Mouse (Mus musculus): ENCODE data around the gene Bcl10.
"Not testable (repeated sequence)": the region's sequence is repeated elsewhere in the genome, so short reads cannot be mapped to it uniquely, and the experiment has no call there.

Gene Bcl10

DNA sequence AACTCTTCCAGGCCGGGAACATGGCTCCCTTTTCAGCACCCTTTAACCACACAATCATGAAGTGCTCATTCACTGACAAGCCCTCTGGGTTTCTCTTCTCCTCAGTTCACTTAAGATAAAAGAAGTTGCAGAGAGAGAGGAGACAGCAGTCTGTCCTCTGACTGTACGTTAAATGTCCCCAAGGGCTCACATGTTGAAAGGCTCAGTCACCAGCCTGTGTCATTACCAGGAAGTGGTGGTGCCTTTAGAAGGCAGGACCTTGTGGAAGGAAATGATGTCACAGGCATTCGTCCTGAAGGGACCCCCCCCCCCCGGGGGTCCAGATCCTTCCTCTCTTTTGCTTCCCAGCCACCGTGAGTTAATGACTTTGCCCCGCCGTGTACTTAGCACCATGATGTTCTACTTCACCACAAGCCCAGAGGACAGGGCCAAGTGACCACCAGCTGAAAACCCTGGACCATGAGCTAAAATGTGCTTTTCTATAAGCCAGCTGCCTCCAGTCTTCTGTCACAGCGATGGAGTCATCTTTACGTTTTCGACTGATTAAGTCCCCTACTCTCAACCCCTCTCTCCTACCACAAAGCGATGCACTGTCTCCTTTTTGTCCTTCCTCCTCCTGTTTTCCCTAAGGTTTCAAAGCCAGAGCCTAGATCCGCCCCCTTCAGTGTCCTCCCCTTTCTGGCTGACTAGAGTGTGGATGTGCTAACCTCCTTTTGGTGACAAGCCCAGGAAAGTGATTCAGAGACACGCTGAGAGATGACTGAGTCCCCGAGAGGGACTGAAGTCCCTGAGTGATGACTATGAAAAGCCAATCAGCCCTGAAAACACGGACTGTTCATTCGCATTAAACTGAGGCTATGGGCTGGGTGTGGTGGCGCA, 28.9 kb downstream of the Bcl10 start:
- DNase-seq = peak; percentile 98

DNA sequence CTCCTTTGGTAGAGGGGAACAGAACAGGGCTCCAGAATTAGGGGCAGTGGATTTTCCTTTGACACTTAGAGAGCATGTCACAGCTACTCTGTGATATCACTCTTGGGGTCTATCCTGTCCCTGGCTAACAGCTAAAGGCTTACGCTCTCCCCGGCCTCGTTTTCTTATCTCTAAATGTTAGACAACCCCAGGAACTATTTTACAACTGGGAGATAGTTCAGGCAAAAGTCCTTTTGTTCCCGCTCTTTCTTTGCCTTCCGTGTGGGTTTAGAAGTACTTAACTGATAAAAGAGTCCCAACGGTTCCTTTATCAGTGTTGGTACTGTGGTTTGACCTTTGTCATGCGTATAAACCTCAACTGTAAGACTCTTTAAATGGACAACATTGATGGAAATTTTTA, 30.3 kb downstream of the Bcl10 start:
- no peak for DNase-seq

DNA sequence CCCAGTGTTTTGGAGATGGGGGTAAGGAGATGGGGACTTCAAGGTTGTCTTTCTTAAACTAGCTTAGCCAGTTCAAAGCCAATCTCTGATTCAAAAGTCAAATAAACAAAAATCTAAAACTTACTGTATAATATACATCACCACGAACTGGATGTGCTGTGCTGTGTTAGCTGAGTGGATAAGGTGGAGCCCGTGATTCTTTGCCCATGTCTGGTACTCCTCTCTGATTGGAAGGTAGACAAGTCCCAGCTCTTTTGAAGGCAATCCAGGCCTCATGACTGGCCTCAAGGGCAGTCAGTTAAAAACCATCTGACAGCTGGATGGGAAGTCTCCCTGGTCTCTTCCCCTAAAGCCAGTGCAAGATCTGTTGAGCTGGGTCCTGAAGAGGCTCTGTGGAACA, 30.8 kb downstream of the Bcl10 start:
- DNase-seq = no peak

DNA sequence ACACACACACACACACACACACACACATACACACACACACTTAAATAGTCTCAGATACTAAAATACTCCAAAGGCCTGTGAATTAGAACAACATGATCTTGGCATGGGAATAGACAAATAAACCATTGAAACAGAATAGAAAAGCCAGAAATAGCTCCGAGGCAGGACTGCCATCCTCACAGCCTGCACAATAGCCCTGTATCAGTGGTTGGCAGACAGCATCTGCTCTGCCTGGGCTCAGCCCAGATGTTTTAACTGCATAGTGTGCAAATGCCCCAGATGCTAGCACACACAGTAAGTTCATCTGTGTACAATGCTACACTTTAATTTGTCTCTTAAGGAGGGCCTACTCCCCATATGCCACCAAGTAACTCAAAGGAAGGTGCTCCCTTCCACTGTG, 37.2 kb downstream of the Bcl10 start:
- DNase-seq = peak; percentile 93

DNA sequence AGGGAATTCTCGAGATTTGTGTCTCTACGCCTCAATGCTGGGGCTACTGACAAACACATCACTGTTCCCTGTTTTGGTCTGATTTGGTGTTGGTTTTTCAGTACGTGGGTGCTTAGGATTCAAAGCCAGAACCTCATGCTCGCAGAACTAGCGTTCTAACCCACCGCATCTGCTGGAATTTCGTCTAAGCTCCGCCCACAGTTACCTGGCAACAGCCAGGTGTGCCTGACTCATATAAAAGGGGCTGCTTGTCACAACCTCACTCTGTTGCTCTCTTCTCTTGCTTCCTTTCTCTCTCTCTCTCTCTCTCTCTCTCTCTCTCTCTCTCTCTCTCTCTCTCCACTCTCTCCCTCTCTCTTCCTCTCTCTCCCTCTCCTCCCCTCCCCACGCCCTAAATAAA, 39.8 kb downstream of the Bcl10 start:
- DNase-seq = no peak

DNA sequence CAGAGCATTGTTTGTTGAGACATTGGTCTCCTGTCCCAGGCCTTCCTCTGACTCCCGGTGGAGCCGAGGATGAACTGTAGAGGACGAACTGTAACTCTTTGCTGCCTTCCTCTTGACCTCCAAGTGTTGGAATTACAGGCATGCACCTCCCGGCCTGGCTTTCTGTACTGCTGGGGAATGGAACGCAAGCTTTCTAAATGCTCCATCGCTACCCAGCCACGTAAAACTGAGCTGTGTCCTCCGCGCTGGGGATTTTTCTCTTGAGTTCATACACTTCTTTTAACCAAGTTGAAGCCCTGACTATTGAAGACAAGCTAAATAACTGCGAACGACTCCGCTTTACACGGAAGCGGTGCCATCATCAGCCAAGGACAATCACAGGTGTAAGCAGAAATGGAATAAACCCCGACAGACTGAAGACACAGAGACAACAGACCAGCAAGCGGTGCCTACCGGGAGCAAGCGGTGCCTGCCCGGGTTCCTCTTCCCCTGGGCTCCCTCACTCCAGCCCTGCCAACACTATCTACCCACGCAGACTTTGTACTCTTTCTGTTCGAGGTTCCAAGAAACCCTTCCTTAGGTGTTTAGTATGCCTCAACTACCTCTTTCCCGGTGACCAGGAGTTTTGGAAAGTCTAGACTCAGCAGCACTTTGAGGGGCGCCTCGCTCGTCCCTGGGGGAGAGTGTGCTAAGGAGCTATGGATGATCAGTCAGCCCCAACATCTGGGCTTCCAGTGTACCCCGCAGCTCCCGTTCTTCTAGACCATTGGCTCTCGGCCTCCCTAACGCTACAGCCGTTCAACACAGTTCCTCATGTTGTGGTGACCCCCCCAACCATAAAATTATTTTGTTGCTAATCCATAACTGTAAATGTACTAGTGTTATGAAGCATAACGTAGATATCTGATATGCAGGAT, 40.8 kb downstream of the Bcl10 start:
- DNase-seq = no peak

DNA sequence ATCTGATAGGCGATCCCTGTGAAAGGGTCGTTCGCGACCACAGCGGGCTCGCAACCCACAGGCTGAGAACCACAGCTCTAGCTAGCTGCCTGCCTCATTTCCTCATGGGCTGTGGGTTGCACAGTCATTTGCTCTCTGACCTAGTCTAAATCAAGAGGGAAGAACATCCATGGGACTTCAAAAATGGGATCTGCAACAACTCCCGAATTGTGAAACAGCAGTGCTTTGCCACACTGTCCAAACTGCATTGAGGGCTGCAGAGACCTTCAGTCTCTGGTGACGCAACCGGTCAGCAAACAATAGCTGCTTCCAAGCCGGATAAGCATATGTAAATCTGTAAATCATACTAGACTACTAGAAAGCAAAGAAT, 41.4 kb downstream of the Bcl10 start:
- DNase-seq = peak; percentile 93

DNA sequence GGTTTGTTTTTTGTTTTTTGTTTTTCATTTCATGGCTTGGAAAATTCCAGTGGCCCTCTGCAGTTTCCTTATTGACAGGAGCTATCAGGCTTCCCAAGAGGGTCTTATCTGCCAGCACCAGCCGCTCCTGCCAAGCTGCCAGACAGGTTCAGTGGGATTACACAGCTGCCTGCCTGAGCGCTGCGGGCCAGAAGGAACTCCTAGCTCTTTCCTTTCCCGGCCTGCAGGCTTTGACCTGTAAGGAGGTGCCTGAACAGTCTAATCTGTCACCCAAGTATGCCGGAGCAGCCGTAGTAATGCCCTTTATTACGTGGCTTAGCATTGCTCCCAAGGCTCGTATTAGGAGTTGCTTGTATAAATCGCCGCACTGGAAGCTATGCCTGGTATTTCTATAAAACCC, 41.9 kb downstream of the Bcl10 start:
- peak; percentile 97 for DNase-seq

DNA sequence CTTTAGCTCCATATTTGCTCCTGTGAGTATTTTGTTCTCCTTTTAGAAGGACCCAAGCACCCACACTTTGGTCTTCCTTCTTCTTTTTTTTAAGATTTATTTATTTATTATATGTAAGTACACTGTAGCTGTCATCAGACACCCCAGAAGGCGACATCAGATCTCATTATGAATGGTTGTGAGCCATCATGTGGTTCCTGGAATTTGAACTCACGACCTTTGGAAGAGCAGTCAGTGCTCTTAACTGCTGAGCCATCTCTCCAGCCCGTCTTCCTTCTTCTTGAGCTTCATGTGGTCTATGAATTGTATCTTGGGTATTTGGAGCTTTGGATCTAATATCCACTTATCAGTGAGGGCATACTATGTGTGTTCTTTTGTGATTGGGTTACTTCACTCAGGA, 43.0 kb downstream of the Bcl10 start:
- DNase-seq = not testable (repeated sequence)

DNA sequence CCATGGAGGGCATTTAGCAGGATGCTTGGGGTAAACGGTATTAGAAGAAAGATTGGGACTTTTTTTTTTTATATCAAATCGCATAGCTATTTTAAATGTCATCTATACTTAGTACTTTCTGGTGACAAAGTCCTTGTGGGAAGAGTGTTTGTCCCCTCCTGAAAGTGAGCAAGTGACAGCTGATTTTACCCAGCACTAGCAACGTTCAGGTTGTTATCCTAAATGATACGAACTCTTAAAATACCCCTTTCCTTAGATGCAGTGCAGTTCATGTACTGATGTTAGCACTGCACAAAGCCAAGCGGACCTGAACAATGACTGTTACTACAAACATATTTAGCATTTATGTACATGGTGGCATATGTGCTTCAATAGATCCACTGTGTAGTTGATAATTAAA, 44.2 kb downstream of the Bcl10 start:
- no peak for DNase-seq

DNA sequence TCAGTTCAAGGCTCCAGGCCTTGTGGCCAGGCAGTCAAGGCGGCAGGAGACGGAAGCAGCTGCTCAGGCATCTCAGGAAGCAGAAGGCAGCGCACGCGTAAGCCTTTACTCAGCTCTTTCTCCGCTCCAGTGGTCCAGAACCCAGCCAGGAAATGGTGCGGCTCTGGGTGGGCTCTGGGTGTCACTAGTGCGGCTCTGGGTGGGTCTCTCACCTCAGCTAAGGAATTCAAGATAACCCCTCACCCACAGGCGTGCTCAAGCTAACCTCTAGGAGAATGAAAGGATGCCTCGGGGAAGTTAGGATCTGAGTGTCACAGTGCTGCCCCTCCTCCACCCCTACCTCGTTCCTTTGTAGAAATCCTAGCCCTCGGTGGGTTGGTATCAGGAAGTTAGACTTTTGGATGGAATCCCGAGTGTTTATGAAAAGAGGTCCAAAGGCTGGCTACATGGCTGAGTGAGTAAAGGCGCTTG, 46.5 kb downstream of the Bcl10 start:
- no peak for DNase-seq

DNA sequence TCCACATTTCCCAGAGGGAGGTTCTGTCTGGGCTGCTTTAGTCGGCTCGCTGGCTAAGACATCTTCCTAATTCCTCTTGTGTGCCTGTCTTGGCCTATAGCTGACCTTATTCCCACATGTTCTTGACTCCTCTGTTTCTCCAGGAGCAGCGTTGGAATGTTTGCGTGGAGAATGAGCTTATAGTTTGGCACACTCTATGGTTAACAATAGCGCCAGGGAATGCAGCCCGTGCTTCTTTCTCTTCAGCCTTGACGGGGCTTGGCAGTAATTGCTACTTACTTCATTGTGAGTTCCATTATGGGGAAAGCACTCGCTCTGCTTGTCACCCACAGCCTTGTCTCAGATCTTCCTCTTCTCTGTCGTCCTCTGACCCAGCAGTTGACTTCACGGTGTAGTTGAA, 48.9 kb downstream of the Bcl10 start:
- DNase-seq = no peak

DNA sequence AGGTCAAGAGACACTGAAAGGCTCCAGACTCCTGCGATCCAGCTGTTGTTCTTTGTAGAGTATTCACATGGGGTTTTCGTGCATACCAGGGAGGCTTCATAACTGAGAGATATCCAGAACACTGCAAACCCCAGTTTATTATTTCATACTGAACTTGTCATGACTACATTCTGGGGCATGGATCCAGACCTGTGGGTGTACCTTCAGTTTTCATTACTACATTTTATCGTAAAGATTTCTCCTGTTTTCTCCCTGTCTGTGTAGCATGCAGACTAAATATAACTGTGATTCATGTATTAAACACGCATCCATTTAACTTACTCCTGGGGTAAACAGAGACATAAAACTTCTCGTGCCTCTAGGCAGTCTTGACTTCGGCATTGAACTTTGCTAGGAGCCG, 52.4 kb downstream of the Bcl10 start:
- no peak for DNase-seq
